Mouse (Mus musculus): ENCODE data around the gene Jmjd1c. TPM values are rescaled to one million over a fixed set of nuclear protein-coding genes. Genes with fewer than 3 reads are reported as not detected.

The Jmjd1c gene
- total RNA-seq, 2 experiments from 2014 or later, result 47.1 to 64.6 TPM

GRCm38 (mm10) chr10:67071884-67072283 lies 24.0 kb upstream of the Jmjd1c start:
- no peak for DNase-seq

GRCm38 (mm10) chr10:67072600-67072999 lies 23.3 kb upstream of the Jmjd1c start:
- DNase-seq, result no peak

GRCm38 (mm10) chr10:67073577-67073976 lies 22.3 kb upstream of the Jmjd1c start:
- DNase-seq, result no peak

GRCm38 (mm10) chr10:67075931-67076878 lies 19.7 kb upstream of the Jmjd1c start:
- DNase-seq, result peak; percentile 38

GRCm38 (mm10) chr10:67079030-67079429 lies 16.9 kb upstream of the Jmjd1c start:
- no peak for DNase-seq

- DNase-seq, result no peak
These were observed 14.5 kb upstream of the Jmjd1c start for GRCm38 (mm10) chr10:67081206-67082007.

- no peak for DNase-seq
These were observed 13.4 kb upstream of the Jmjd1c start for GRCm38 (mm10) chr10:67082531-67082930.

- no peak for DNase-seq
These were observed 12.3 kb upstream of the Jmjd1c start for GRCm38 (mm10) chr10:67083446-67084166.

GRCm38 (mm10) chr10:67085124-67085523 lies 10.8 kb upstream of the Jmjd1c start:
- DNase-seq, result no peak

GRCm38 (mm10) chr10:67085916-67086315 lies 10.0 kb upstream of the Jmjd1c start:
- DNase-seq, result no peak

- no peak for DNase-seq
These were observed 8.3 kb upstream of the Jmjd1c start for GRCm38 (mm10) chr10:67087447-67088226.

- no peak for DNase-seq
These were observed 5.3 kb upstream of the Jmjd1c start for GRCm38 (mm10) chr10:67090611-67091010.

GRCm38 (mm10) chr10:67094922-67095321 lies 1.0 kb upstream of the Jmjd1c start:
- no peak for DNase-seq

GRCm38 (mm10) chr10:67096621-67097436 lies 904 bp downstream of the Jmjd1c start, which contains the start of gene Reep3:
Gene Reep3 (minus strand): TSS chr10:67096945.
- DNase-seq, result peak; percentile 85

GRCm38 (mm10) chr10:67097437-67098150 lies 1.7 kb downstream of the Jmjd1c start:
- no peak for DNase-seq

GRCm38 (mm10) chr10:67098408-67099050 lies 2.6 kb downstream of the Jmjd1c start:
- DNase-seq, result no peak

GRCm38 (mm10) chr10:67099183-67099929 lies 3.4 kb downstream of the Jmjd1c start:
- no peak for DNase-seq

- DNase-seq, result no peak
These were observed 4.2 kb downstream of the Jmjd1c start for GRCm38 (mm10) chr10:67100011-67100661.

All from adrenal gland, postnatal 10 days (tissue).